Mouse (Mus musculus) kidney, adult 18-20 months (tissue): Measurements from ENCODE around the gene Nrtn.

Source experiments
- DNase-seq: peaks from one replicate; pipeline ENCODE4 v3.0.0; 2021

The Nrtn gene

GRCm38 (mm10) chr17:56761991-56762410, 4.7 kb upstream of the Nrtn start:
- peak; percentile 87 for DNase-seq

DNA sequence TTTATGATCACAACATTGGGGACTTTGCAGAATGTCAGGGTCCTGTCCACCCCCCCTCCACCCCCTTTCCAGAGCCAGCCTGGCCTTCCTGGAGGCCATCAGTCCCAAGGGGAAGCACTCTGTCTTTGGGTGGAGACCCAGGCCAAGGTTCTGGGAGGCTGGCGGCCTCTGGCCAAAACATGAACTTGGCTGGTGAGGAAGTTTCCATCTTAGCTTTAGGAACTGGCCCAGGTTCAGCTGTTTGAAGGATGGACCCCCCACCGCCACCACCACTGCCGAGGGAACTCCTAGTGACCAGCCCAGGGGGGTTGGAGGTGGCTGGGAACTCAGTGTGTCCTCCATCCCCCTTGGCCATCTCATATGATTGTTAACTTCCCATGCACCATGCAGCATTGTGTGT, 3.7 kb upstream of the Nrtn start:
- no peak for DNase-seq

GRCm38 (mm10) chr17:56759261-56759660, 1.9 kb upstream of the Nrtn start:
- DNase-seq, result no peak

GRCm38 (mm10) chr17:56758132-56758531, 802 bp upstream of the Nrtn start:
- peak; percentile 86 for DNase-seq

GRCm38 (mm10) chr17:56756703-56757399, 479 bp downstream of the Nrtn start:
- DNase-seq, result peak; percentile 51

DNA sequence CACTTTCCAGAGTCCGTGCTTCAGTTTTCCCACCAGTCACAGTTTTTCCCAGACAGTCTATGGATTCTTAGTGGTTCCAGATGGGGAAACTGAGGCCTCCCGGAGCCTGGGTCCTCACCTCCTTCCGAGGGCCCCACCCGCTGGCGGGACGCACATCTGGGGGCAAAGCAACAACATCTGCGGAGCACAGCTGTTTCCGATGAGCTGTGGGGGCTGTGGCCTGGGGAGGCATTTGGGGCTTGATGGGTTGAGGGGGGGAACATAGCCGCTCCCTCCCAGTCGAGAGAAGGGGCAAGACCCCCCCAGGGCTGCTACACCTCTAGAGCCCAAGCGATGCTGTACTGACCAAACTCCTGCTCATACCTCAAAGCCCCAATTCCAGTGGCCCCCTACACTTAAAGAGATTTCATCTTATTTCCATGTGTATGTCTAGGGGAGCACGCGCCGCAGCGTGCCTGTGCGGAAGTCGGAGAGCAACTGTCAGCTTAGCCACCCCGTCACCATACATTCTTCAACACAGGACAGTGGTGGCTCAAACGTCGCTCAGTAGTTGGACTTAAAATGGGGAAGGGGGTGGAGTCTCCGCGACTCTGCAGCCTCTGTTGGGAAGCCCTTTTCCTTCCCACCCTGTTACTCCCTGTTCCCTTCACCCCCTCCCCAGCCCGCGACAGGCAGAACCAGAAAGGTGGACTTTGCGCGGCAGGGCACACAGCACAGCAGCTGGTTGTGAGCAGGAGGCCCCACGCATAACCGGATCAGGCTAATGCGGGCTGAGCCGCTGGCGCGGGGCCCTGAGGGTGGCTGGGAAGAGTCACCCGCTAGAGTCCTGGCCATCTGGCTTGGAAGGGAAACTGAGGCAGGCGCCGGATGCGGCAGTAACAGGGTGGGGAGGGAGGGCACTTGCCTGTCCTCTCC, 2.8 kb downstream of the Nrtn start:
- DNase-seq, result peak; percentile 39

DNA sequence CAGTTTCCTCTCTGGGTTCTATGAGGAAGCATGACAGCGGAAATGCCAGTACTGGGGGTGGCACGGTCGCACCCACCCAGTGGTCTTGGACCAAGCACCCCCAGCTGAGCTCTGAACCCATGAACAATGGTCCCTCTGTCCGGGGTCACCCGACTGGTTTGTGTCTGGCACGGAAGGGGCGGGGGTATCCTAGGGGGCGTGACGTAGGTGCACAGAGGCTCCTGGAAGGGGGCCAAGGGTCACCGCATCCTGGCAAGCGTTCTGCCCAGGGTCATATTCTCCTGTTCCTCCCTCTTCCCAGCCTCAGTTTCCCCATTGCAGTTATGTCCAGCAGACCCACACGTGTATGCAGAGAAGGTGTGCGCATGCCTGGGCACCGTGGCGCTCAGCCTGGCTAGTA, 3.9 kb downstream of the Nrtn start:
- DNase-seq, result no peak

DNA sequence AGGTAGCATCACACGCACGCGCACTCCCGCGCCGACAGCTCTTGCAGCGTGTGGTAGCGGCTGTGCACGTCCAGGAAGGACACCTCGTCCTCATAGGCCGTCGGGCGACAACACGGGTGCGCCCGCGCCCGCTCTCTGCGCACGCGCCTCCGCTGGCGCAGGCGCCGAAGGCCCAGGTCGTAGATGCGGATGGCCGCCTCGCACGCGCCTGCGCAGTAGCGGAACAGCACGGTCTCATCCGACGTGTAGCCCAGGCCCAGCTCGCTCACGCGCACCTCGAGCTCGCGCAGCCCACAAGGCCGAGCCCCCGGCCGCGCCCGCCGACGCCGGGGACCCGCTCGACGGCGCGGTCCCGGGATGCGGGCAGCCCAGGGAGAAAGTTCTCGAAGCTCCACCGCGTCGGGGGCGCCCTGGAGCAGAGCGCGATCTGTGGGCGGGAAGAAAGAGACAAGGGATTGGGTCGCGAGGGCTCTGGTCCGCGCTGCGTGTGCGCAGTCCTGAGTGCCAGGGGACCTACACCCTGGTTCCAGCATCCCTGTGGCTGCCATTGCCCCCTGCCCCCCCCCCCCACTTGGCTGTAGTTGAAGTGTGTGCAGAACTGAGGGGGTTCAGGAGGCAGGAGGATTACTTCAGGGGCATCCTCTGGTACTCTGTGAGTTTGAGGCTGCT, 5.8 kb downstream of the Nrtn start:
- DNase-seq, result peak; percentile 39

DNA sequence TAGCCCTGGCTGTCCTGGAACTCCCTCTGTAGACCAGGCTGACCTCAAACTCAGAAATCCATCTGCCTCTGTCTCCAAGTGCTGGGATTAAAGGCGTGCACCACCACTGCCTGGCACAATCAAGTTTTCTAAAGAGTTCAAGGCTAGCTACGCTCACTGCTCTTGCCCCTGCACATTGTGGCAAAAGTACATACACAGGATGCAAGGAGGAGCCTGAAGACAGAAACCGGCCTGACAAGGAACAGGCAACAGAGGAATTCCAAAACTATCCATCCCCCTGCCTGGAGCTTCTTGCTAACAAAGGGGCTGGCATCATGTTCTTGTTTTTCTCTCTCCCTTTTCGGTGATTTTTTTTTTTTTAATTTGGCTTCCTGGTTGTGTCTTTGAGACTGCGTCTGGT, 13.2 kb downstream of the Nrtn start:
- no peak for DNase-seq

DNA sequence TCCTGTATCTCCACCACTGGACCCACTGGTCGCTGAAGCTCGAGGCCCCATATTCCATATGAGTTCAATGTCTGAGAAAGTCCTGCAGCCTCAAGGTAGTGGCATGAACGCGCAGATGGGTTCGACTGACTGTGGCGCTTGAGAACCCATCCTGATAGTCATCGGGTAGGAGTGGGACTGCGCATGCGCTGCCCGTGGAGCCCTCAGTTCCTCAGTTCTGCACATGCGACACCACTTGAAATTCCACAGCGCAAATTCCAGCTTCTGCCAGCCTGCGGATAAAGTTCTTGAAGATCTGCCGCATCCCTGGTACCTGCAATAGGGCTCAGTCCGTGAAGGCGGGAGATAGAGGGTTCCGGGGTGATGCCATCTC, 16.6 kb downstream of the Nrtn start:
- no peak for DNase-seq

DNA sequence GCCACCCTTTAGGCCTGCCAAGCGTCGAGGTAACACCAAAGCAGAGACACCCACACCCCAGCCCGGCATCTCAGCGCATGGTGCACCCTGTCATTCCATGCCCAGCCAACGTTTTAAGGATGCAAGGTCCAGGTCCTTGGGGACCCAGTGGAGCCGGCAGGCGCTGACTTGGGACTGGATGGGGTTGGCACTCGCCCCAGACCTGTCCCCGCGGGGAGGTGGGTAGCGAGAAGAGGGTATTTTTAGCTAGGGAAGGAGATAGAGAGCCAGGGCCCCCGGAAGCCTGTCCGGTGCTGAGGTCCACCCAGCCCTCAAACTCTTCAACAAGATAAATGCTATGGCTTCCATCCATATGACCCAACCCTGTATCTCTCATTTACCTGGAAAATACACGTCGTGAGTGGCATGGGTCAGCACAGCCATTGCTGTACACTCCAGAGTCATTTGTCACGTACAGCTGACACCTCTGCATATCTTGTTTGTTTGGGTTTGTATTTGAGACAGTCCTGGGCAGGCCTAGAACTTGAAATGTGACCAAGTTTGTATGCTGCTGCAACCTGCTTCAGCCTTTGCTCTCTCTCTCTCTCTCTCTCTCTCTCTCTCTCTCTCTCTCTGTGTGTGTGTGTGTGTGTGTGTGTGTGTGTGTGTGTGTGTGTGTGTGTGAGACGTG, 17.1 kb downstream of the Nrtn start:
- DNase-seq, result no peak

GRCm38 (mm10) chr17:56738221-56738620, 19.1 kb downstream of the Nrtn start:
- no peak for DNase-seq

DNA sequence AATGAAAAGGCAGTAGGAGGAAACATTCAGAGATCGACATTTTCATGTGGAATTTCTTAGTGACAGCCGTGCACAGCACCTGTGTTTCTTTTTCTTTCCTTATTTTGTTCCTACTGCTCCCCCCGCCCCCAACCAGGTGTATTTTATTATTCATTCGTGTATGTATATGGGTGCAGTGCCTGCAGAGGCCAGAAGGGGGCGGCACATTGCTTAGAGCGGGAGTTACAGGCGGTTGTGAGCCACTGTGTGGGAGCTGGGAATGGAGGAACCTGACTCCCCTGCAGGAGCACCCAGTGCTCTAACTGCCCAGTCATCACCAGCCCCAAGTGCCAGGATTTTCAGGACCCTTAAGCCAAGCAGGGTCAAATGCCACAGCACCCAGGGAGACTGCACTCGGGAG, 20.8 kb downstream of the Nrtn start:
- no peak for DNase-seq

DNA sequence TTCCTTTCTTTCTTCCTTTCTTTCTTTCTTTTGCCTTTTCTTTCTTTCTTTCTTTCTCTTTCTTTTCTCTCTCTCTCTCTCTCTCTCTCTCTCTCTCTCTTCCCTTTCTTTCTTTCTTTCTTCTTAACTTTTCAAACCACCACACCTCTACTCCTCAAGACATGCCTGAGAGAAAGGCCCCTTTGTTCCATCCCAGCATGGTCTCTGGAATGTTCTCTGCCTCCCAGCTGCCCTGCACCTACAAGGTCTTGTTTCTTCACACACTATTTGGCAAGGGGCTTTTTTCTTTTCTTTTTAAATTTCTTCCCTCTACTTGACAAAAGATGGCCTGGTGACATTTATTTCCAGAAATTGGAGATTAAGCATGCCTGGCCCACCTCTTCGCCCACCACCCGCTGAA, 27.7 kb downstream of the Nrtn start:
- no peak for DNase-seq

- no peak for DNase-seq
Observed at GRCm38 (mm10) chr17:56729151-56729550, 28.2 kb downstream of the Nrtn start.

DNA sequence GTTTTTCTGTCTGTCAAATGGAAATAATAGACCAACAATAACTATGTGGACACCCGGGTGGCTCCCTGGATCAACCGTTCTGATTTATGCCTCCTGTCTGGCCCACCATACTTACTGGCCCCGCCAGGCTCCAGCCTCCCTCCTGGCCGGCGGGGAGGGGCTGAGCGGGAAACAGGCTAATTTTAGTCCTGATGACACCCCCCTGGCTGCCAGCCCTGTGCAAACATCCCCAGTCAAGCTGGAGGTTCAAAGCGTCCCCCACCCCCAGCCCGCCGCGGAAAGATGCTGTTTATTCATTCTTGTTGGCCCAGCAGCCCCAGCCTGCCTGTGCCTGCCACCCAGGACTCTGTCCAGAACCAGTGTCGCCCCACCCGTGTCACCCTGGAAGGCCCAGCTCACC, 29.2 kb downstream of the Nrtn start:
- no peak for DNase-seq

- no peak for DNase-seq
Observed at GRCm38 (mm10) chr17:56727659-56728058, 29.7 kb downstream of the Nrtn start.

GRCm38 (mm10) chr17:56727029-56727649, 30.2 kb downstream of the Nrtn start:
- no peak for DNase-seq

DNA sequence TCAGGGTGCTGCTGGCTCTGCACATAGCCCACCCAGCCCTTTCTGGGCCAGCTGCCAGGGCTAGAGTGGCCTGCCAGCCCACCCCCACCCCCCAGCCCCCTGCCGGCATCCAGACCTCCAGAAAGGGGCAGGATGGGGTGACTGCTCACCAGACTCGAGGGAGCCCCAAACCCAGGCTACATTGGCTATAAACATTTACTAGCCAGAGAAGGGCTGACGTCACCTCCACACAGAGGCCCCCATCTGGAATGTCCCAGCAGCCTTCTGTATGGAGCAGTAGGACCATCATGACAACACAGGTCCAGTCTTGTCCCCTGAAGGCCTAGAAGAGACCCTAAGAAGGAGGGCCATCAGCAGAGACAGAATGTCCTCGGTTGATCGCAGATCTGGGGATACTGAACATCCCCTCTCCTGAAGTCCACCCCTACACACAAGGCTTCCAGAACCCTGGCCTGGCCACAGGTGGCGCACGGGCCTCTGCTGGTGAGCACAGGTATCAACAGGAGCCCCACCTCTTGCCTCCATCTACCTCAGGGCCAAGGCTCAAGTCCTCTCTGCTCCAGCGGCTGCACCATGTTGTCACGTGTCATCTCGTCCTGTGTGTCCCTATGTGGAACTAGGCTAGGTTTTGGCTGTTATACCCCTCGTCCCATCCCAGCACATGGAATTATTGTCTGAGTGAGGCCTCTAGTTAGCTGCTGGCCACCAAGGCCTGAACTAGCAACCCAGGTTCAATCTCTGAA, 33.7 kb downstream of the Nrtn start:
- DNase-seq, result no peak

GRCm38 (mm10) chr17:56722441-56722840, 34.9 kb downstream of the Nrtn start:
- peak; percentile 41 for DNase-seq

GRCm38 (mm10) chr17:56717363-56718058, 39.8 kb downstream of the Nrtn start, which contains the start of the genes Ndufa11 and Vmac:
Gene Ndufa11, plus strand, starts transcription at chr17:56717767.
Gene Vmac, minus strand, starts transcription at chr17:56718022.
- peak; percentile 96 for DNase-seq
